Mouse (Mus musculus) cerebellum, adult 2 months (tissue): Measurements from ENCODE around the gene Wdr75. TPM values are rescaled to one million over a fixed set of nuclear protein-coding genes. Genes with fewer than 3 reads are reported as not detected.

Source experiments
- DNase-seq, 2 experiments: peaks; one replicate each; pipeline ENCODE4 v3.0.0; 2021
- H3K27ac ChIP-seq: fragments of 200-500 bp; 2 replicates; pipeline ENCODE4 v1.5.1; 2012; ENCODE audit warnings: low read length, control low read depth, inconsistent platforms; ENCODE audit not compliant: insufficient read depth
- H3K27me3 ChIP-seq: fragments of 200-500 bp; 2 replicates; pipeline ENCODE4 v1.6.1; 2012; ENCODE audit warnings: inconsistent platforms, mild to moderate bottlenecking, low read length, moderate library complexity; ENCODE audit not compliant: control insufficient read depth, insufficient read depth
- H3K4me1 ChIP-seq: fragments of 200-500 bp; 2 replicates; pipeline ENCODE4 v1.6.1; 2011; ENCODE audit warnings: low read length; ENCODE audit not compliant: control insufficient read depth, insufficient read depth
- H3K4me3 ChIP-seq: fragments of 200-500 bp; replicated peaks from 2 replicates; pipeline ENCODE3; 2011; ENCODE audit warnings: mild to moderate bottlenecking, low read depth, low read length, control low read depth; ENCODE audit not compliant: insufficient read depth
- CTCF ChIP-seq: fragments of 200-500 bp; IDR thresholded peaks from 2 replicates; pipeline ENCODE4 v1.5.1; 2011; ENCODE audit warnings: low read depth, mild to moderate bottlenecking, control low read depth, low read length, moderate library complexity, borderline replicate concordance; ENCODE audit not compliant: insufficient read depth
- POLR2A ChIP-seq: fragments of 200-500 bp; IDR thresholded peaks from 2 replicates; pipeline ENCODE4 v1.6.1; 2011; ENCODE audit warnings: low read length, control low read depth, borderline replicate concordance; ENCODE audit not compliant: insufficient read depth
- WGBS: fragments of 180-500 bp; shearing (Covaris S2); methylation state at CpG from one replicate; pipeline ENCODE4 v1.1.7; 2018; 5-methylcytosine and 5-hydroxymethylcytosine counted together
- polyA plus RNA-seq: library from polyadenylated mRNA; depleted of rRNA; stranded (reverse); fragments of >200 nt; gene quantifications from 2 replicates; pipeline ENCODE4 v1.2.3, GENCODE M21; 2012; rRNA removed

The Wdr75 gene
- polyA plus RNA-seq, 1 experiment, result 35.3 TPM

DNA sequence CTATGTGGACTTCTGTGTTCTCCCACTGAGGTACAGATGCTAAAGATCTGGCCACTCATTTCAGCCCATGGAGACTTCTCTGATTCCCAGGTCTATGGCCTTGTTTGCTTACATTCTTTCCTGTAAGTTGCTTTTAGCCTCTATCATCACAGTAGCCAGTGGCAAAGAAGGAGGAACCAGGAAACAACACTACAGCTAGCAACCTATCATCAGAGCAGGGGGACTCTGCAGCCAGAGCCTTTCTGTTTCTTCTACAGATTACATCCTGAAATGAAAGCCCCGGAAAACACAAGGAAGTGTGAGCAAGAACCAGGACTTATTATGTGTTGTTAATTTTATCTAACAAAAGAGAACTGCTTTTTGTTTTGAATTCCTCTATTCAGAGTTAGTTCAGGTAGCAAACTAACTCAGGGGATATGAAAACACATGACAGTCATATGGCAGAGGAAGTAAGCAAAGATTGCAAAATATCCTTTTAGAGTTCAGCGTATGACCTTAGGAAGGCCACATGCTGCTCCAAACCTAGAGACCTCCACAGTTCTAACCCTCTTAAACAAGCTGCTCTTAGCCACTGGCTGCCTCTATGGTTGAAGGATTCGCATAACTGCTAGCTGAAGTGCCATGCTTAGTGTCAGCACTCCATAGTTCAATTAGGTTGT is 73.6 kb downstream of the Wdr75 start:
- Histone ChIP-seq H3K27me3 (no peaks in the 10 kb centered on the region), H3K27ac (no peak overlapping the region), H3K4me3 (no peak overlapping the region), H3K4me1 (no peaks in the 10 kb centered on the region)
- 90% methylated on average over 3 of the region's 3 CpGs for WGBS
- no peak for TF ChIP-seq POLR2A
- TF ChIP-seq CTCF, result no peak
- no peak for DNase-seq

Other genes starting within 250 kb of the Wdr75 start
- not detected in 2 replicates for gene Gm5269, start 95.1 kb downstream of the Wdr75 start, polyA plus RNA-seq
- gene Slc40a1, start 131.4 kb downstream of the Wdr75 start, polyA plus RNA-seq, result 7.9 and 8.6 TPM in 2 replicates